Mouse (Mus musculus): ENCODE results near the gene Plekhb2. TPM values are rescaled to one million over a fixed set of nuclear protein-coding genes. Genes with fewer than 3 reads are reported as not detected.

Plekhb2 gene
- total RNA-seq, 2 experiments from 2014 or later = 110 to 128 TPM

GRCm38 (mm10) chr1:34830934-34831333 is 18.8 kb upstream of the Plekhb2 start:
- DNase-seq (ENCODE audit: low spot score in 2 of 2) = no peak

- no peak for DNase-seq (ENCODE audit: low spot score in 2 of 2)
Observed at GRCm38 (mm10) chr1:34831381-34831780, 18.4 kb upstream of the Plekhb2 start.

- DNase-seq (ENCODE audit: low spot score in 2 of 2) = no peak
Observed at GRCm38 (mm10) chr1:34834904-34835303, 14.9 kb upstream of the Plekhb2 start.

GRCm38 (mm10) chr1:34837951-34838689 is 11.7 kb upstream of the Plekhb2 start:
- DNase-seq (ENCODE audit: low spot score in 2 of 2) = no peak

- DNase-seq (ENCODE audit: low spot score in 2 of 2) = no peak
Observed at GRCm38 (mm10) chr1:34839241-34839640, 10.5 kb upstream of the Plekhb2 start.

GRCm38 (mm10) chr1:34841709-34842388 is 7.9 kb upstream of the Plekhb2 start:
- no peak for DNase-seq (ENCODE audit: low spot score in 2 of 2)

- DNase-seq (ENCODE audit: low spot score in 2 of 2) = no peak
Observed at GRCm38 (mm10) chr1:34842389-34842861, 7.4 kb upstream of the Plekhb2 start.

GRCm38 (mm10) chr1:34842887-34843618 is 6.7 kb upstream of the Plekhb2 start, which contains the start of gene Fam168b:
TSS of gene Fam168b (minus strand) at chr1:34843065.
- peak; percentile 71 to 75 for DNase-seq (ENCODE audit: low spot score in 2 of 2)

- DNase-seq (ENCODE audit: low spot score in 2 of 2) = no peak
Observed at GRCm38 (mm10) chr1:34847070-34847469, 2.7 kb upstream of the Plekhb2 start.

GRCm38 (mm10) chr1:34850343-34851136 is 764 bp downstream of the Plekhb2 start:
- DNase-seq (ENCODE audit: low spot score in 2 of 2) = no peak

GRCm38 (mm10) chr1:34851562-34851961 is 1.8 kb downstream of the Plekhb2 start:
- DNase-seq (ENCODE audit: low spot score in 2 of 2) = no peak

- DNase-seq (ENCODE audit: low spot score in 2 of 2) = no peak
Observed at GRCm38 (mm10) chr1:34852116-34852878, 2.5 kb downstream of the Plekhb2 start.

GRCm38 (mm10) chr1:34853786-34854185 is 4.0 kb downstream of the Plekhb2 start:
- no peak for DNase-seq (ENCODE audit: low spot score in 2 of 2)

- no peak for DNase-seq (ENCODE audit: low spot score in 2 of 2)
Observed at GRCm38 (mm10) chr1:34855056-34855739, 5.4 kb downstream of the Plekhb2 start.

- no peak for DNase-seq (ENCODE audit: low spot score in 2 of 2)
Observed at GRCm38 (mm10) chr1:34858671-34859070, 8.9 kb downstream of the Plekhb2 start.

GRCm38 (mm10) chr1:34859761-34860160 is 10.0 kb downstream of the Plekhb2 start:
- no peak for DNase-seq (ENCODE audit: low spot score in 2 of 2)

GRCm38 (mm10) chr1:34860205-34860604 is 10.4 kb downstream of the Plekhb2 start:
- DNase-seq (ENCODE audit: low spot score in 2 of 2) = no peak

- DNase-seq (ENCODE audit: low spot score in 2 of 2) = no peak
Observed at GRCm38 (mm10) chr1:34862877-34863276, 13.1 kb downstream of the Plekhb2 start.

- DNase-seq (ENCODE audit: low spot score in 2 of 2) = no peak
Observed at GRCm38 (mm10) chr1:34863323-34863722, 13.5 kb downstream of the Plekhb2 start.

GRCm38 (mm10) chr1:34864243-34864642 is 14.5 kb downstream of the Plekhb2 start:
- DNase-seq (ENCODE audit: low spot score in 2 of 2) = no peak

Data from adrenal gland, postnatal 4 days (tissue).